ENCODE assay signal across 23 mouse cellular contexts in the genomic region with DNA sequence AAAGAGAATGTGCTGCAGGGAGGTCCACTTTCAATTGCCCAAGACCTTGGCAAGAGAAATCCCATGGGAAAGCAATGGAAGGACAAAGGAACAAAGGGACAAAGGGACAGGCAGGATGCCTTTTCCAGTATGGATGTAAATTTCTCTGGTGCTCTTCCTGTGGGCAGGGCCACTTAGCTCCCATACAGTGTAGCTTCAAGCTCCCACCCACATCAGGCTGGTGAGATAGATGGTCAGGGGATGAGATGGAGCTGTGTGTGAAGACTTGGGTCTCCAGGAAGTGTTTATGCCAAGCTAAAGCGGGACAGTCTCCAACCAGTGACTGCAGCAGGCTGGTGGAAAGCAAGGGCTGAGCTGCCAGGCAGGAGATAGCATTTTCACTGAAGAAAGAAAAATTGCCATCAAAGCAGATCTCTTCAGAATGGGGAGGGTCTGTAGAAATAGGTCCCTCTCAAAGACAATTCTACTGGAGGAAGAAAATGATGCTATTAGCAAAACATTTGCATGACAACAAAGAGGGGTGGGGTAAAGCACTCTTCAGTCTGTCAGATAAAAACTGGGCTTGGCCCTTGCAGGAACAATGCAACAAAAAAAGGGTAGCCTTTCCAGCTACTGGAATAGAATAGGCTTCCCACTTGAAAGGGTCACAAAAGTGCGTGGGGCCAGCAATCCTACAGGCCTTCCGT. TPM values are rescaled to one million over a fixed set of nuclear protein-coding genes. Genes with fewer than 3 reads are reported as not detected.
DNase-seq lines count a peak whose midpoint lies in the region; ATAC-seq and TF ChIP-seq lines count a peak whose summit lies in the region.
"Had no signal": no experiment of that assay in that cellular context is flagged by ENCODE, and none has a peak within 500 bp of the region (broad histone marks: within the 10 kb centered on the region; RNA-seq: fewer than 3 reads in every experiment).

No protein-coding gene starts in this region.

- no peaks in the 10 kb centered on the region for H3K27me3 ChIP-seq in heart, embryonic 10.5 days (ENCODE audit: insufficient read depth, poor library complexity, severe bottlenecking)
- no peaks in the 10 kb centered on the region for H3K27me3 ChIP-seq in CH12.LX (replicated peaks)
- no peaks in the 10 kb centered on the region for H3K27me3 ChIP-seq in forebrain, embryonic 14.5 days (replicated peaks; ENCODE audit: control insufficient read depth, insufficient read depth, low read length)
- H3K27me3 ChIP-seq in neural tube, embryonic 15.5 days (replicated peaks): no peaks in the 10 kb centered on the region
- H3K27me3 ChIP-seq in hindbrain, embryonic 11.5 days (ENCODE audit: control insufficient read depth, insufficient read depth, low read length): no peaks in the 10 kb centered on the region
- H3K27me3 ChIP-seq: embryonic facial prominence, embryonic 12.5 days; hindbrain, embryonic 15.5 days; limb, embryonic 15.5 days; liver, embryonic 15.5 days had no signal

- no peak for DNase-seq in heart, embryonic 10.5 days (ENCODE audit: low spot score)
- no peak for DNase-seq in heart, adult 18-20 months
- DNase-seq in CH12.LX (ENCODE audit: extremely low read depth): no peak
- peak; percentile 87 for DNase-seq in ES-CJ7 (ENCODE audit: low read depth, low spot score)
- peak; percentile 36 for DNase-seq in forebrain, embryonic 14.5 days (ENCODE audit: low spot score)
- no peak for DNase-seq in neural tube, embryonic 10.5 days (ENCODE audit: extremely low spot score, low spot score)
- no peak for DNase-seq in hindbrain, embryonic 11.5 days (ENCODE audit: low spot score)
- DNase-seq: adrenal gland, adult 2 months; cerebellum, adult 11 months; cerebellum, postnatal 10 days; gastrocnemius, postnatal 14 days; heart, postnatal 14 days; layer of hippocampus, postnatal 36 days; lung, postnatal 36 days; right cerebral cortex, postnatal 4 days had no signal

- H3K9ac ChIP-seq in CH12.LX (ENCODE audit: insufficient read depth, low read depth): peak overlapping the region; percentile 79
- no peak overlapping the region for H3K9ac ChIP-seq in forebrain, embryonic 14.5 days (ENCODE audit: low read length)
- H3K9ac ChIP-seq in neural tube, embryonic 15.5 days (replicated peaks): no peak overlapping the region
- H3K9ac ChIP-seq in hindbrain, embryonic 11.5 days (ENCODE audit: low read depth, low read length): no peak overlapping the region
- H3K9ac ChIP-seq: embryonic facial prominence, embryonic 12.5 days; hindbrain, embryonic 15.5 days; limb, embryonic 15.5 days; liver, embryonic 15.5 days had no signal

- in situ Hi-C loops in CH12.LX (cut with MboI; ENCODE audit: low pct_ligation_motif_present, low pct_unique_long_range_greater_than_20kb, low sequenced_read_pairs): loop anchor here (5.0 kb wide), 1 partner anchor 53 kb away; no protein-coding TSS in a partner anchor

- peak overlapping the region; percentile 80 for H3K4me2 ChIP-seq in CH12.LX (ENCODE audit: insufficient read depth, low read depth, poor library complexity, severe bottlenecking)
- no peak overlapping the region for H3K4me2 ChIP-seq in forebrain, embryonic 14.5 days (ENCODE audit: low read length)
- H3K4me2 ChIP-seq in neural tube, embryonic 15.5 days: no peak overlapping the region
- no peak overlapping the region for H3K4me2 ChIP-seq in hindbrain, embryonic 11.5 days (replicated peaks; ENCODE audit: low read depth, low read length)
- H3K4me2 ChIP-seq: embryonic facial prominence, embryonic 12.5 days; hindbrain, embryonic 15.5 days; limb, embryonic 15.5 days; liver, embryonic 15.5 days had no signal

- H3K4me3 ChIP-seq in heart, embryonic 10.5 days: no peak overlapping the region
- H3K4me3 ChIP-seq in CH12.LX (replicated peaks in 1 of 3; ENCODE audit: low read depth in 2 of 3, low read length in 2 of 3, poor library complexity in 1 of 3): peak overlapping the region in 1 of 3 experiments; percentile 45
- H3K4me3 ChIP-seq in forebrain, embryonic 14.5 days (ENCODE audit: low read depth, low read length): no peak overlapping the region
- no peak overlapping the region for H3K4me3 ChIP-seq in neural tube, embryonic 15.5 days (replicated peaks)
- H3K4me3 ChIP-seq in hindbrain, embryonic 11.5 days (ENCODE audit: low read depth, low read length): no peak overlapping the region
- H3K4me3 ChIP-seq: embryonic facial prominence, embryonic 12.5 days; erythroblast, embryonic 14.5 days; hindbrain, embryonic 15.5 days; limb, embryonic 15.5 days; liver, embryonic 15.5 days; midbrain, embryonic 10.5 days had no signal

- 0 out of 2 replicates have a peak overlapping the region, but pooled peaks have one; percentile 30 for H3K27ac ChIP-seq in heart, embryonic 10.5 days
- peak overlapping the region; percentile 99 for H3K27ac ChIP-seq in CH12.LX (ENCODE audit: insufficient read depth, low read depth)
- peak overlapping the region; percentile 33; the same call in 1 of the 2 replicates for H3K27ac ChIP-seq in forebrain, embryonic 14.5 days (ENCODE audit: low read depth, low read length)
- no peak overlapping the region for H3K27ac ChIP-seq in neural tube, embryonic 15.5 days (replicated peaks)
- H3K27ac ChIP-seq in hindbrain, embryonic 11.5 days (ENCODE audit: low read depth, low read length): no peak overlapping the region
- H3K27ac ChIP-seq: embryonic facial prominence, embryonic 12.5 days; hindbrain, embryonic 15.5 days; limb, embryonic 15.5 days; liver, embryonic 15.5 days; midbrain, embryonic 10.5 days had no signal

- no peak for ATAC-seq in forebrain, embryonic 14.5 days
- no peak for ATAC-seq in neural tube, embryonic 15.5 days (ENCODE audit: low FRiP score)
- no peak for ATAC-seq in hindbrain, embryonic 11.5 days (ENCODE audit: low FRiP score)
- ATAC-seq: intestine, postnatal 0 days had no signal

- no peak for TF ChIP-seq CTCF in CH12.LX (conservative IDR thresholded peaks at IDR 0.05 in 1 of 2, IDR thresholded peaks at IDR 0.05 in 1 of 2; ENCODE audit: low read depth in 2 of 2, low read length in 2 of 2)

- TF ChIP-seq POLR2A in CH12.LX (IDR thresholded peaks at IDR 0.05; ENCODE audit: low read depth, low read length): no peak; the same call in 1 of the 2 replicates

- dilution Hi-C loops in CH12.LX (cut with MboI; ENCODE audit: extremely low pct_ligation_motif_present, extremely low pct_unique_long_range_greater_than_20kb, low sequenced_read_pairs): no loop called here

- no peaks in the 10 kb centered on the region for H3K9me3 ChIP-seq in heart, embryonic 10.5 days
- no peaks in the 10 kb centered on the region for H3K9me3 ChIP-seq in CH12.LX (replicated peaks; ENCODE audit: low read length)
- H3K9me3 ChIP-seq in forebrain, embryonic 14.5 days (replicated peaks; ENCODE audit: control insufficient read depth, low read length): no peaks in the 10 kb centered on the region
- H3K9me3 ChIP-seq in neural tube, embryonic 15.5 days (replicated peaks): no peaks in the 10 kb centered on the region
- no peaks in the 10 kb centered on the region for H3K9me3 ChIP-seq in hindbrain, embryonic 11.5 days (ENCODE audit: control insufficient read depth, low read length)
- H3K9me3 ChIP-seq: embryonic facial prominence, embryonic 12.5 days; hindbrain, embryonic 15.5 days; limb, embryonic 15.5 days; liver, embryonic 15.5 days; midbrain, embryonic 10.5 days had no signal

- TF ChIP-seq RAD21 in CH12.LX (IDR thresholded peaks at IDR 0.05; ENCODE audit: low read depth, low read length): no peak

- H3K36me3 ChIP-seq in heart, embryonic 10.5 days: no peaks in the 10 kb centered on the region
- H3K36me3 ChIP-seq in CH12.LX (replicated peaks in 1 of 2; ENCODE audit: control insufficient read depth in 1 of 2, insufficient read depth in 1 of 2, low read length in 1 of 2): no peaks in the 10 kb centered on the region
- no peaks in the 10 kb centered on the region for H3K36me3 ChIP-seq in forebrain, embryonic 14.5 days (ENCODE audit: control insufficient read depth, insufficient read depth, low read length)
- no peaks in the 10 kb centered on the region for H3K36me3 ChIP-seq in neural tube, embryonic 15.5 days
- no peaks in the 10 kb centered on the region for H3K36me3 ChIP-seq in hindbrain, embryonic 11.5 days (ENCODE audit: control insufficient read depth, insufficient read depth, low read length)
- H3K36me3 ChIP-seq: embryonic facial prominence, embryonic 12.5 days; hindbrain, embryonic 15.5 days; limb, embryonic 15.5 days; liver, embryonic 15.5 days; midbrain, embryonic 10.5 days had no signal

- TF ChIP-seq EP300 in CH12.LX (IDR thresholded peaks at IDR 0.05; ENCODE audit: low read length): no peak

- no peaks in the 10 kb centered on the region for H3K79me2 ChIP-seq in CH12.LX (replicated peaks; ENCODE audit: control insufficient read depth, extremely low read depth, insufficient read depth, poor library complexity, severe bottlenecking)

- H3K4me1 ChIP-seq in heart, embryonic 10.5 days: peaks cover 14% of the 10 kb centered on the region
- H3K4me1 ChIP-seq in CH12.LX (ENCODE audit: control insufficient read depth in 1 of 2, insufficient read depth in 2 of 2): peaks cover 41 to 79% of the 10 kb centered on the region in 2 experiments
- no peaks in the 10 kb centered on the region for H3K4me1 ChIP-seq in forebrain, embryonic 14.5 days (ENCODE audit: control insufficient read depth, insufficient read depth, low read length)
- H3K4me1 ChIP-seq in neural tube, embryonic 15.5 days: no peaks in the 10 kb centered on the region
- no peaks in the 10 kb centered on the region for H3K4me1 ChIP-seq in hindbrain, embryonic 11.5 days (replicated peaks; ENCODE audit: control insufficient read depth, insufficient read depth, low read length)
- H3K4me1 ChIP-seq: embryonic facial prominence, embryonic 12.5 days; hindbrain, embryonic 15.5 days; limb, embryonic 15.5 days; liver, embryonic 15.5 days had no signal

- 62% methylated on average over 3 of the region's 3 CpGs for WGBS in heart, embryonic 10.5 days
- 60% methylated on average over 3 of the region's 3 CpGs for WGBS in forebrain, embryonic 14.5 days
- WGBS in neural tube, embryonic 15.5 days: 58% methylated on average over 3 of the region's 3 CpGs
- WGBS in hindbrain, embryonic 11.5 days: 45% methylated on average over 3 of the region's 3 CpGs

TF ChIP-seq in CH12.LX, 34 proteins besides CTCF, POLR2A, EP300 and RAD21 (continues in another document):
- TF ChIP-seq ZKSCAN1 (IDR thresholded peaks at IDR 0.05; ENCODE audit: borderline replicate concordance, low read depth, low read length) (no peak), TCF12 (IDR thresholded peaks at IDR 0.05; ENCODE audit: low read depth, low read length) (no peak), ETS1 (conservative IDR thresholded peaks at IDR 0.05; ENCODE audit: low read depth, low read length) (no peak), SMC3 (IDR thresholded peaks at IDR 0.05; ENCODE audit: low read depth, low read length) (no peak)

RNA-seq across cellular contexts. Expression of a gene that starts 53.3 kb away (rescaled TPM):
- 23.6 and 25.9 TPM in 2 replicates for polyA plus RNA-seq in heart, embryonic 10.5 days (2016; fragmentation: Nextera tagmentation; extraction: Ambion mirVana)
- total RNA-seq in heart, adult 18-20 months (2021): 10 to 100 TPM; 27.9 to 29.5 TPM
- total RNA-seq in CH12.LX (2012; rRNA removed): 22.3 and 25.8 TPM in 2 replicates
- total RNA-seq in CH12.LX (2014; rRNA removed): 20.1 and 25.3 TPM in 2 replicates
- polyA plus RNA-seq in CH12.LX (2012; ENCODE audit: insufficient read length, low read depth): 35.6 and 37.0 TPM in 2 replicates
- 7.0 and 11.0 TPM in 2 replicates for polyA plus RNA-seq in forebrain, embryonic 14.5 days (2014; fragmentation: Nextera tagmentation; extraction: Ambion mirVana)
- polyA plus RNA-seq in neural tube, embryonic 15.5 days (2015; fragmentation: Nextera tagmentation; extraction: Ambion mirVana): 8.6 and 10.1 TPM in 2 replicates
- polyA plus RNA-seq in hindbrain, embryonic 11.5 days (2014; fragmentation: Nextera tagmentation; extraction: Ambion mirVana): 16.0 and 22.8 TPM in 2 replicates

Comparison
In these comparisons a context has a peak if more than half of its experiments do, and no peak if none do; other contexts are left out.
1. DNase-seq: peak in ES-CJ7 (single experiment) and forebrain, embryonic 14.5 days (single experiment); none in heart, embryonic 10.5 days (single experiment), heart, adult 18-20 months (0 of 2), CH12.LX (single experiment), neural tube, embryonic 10.5 days (single experiment) and hindbrain, embryonic 11.5 days (single experiment).
2. H3K27ac ChIP-seq: peak in heart, embryonic 10.5 days (single experiment), CH12.LX (single experiment) and forebrain, embryonic 14.5 days (single experiment); none in neural tube, embryonic 15.5 days (single experiment) and hindbrain, embryonic 11.5 days (single experiment).